Mouse (Mus musculus): ENCODE data around the gene Tldc1. TPM values are rescaled to one million over a fixed set of nuclear protein-coding genes. Genes with fewer than 3 reads are reported as not detected.

Tldc1 gene
- polyA plus RNA-seq, 1 experiment from 2014 or later = 5.1 TPM

DNA sequence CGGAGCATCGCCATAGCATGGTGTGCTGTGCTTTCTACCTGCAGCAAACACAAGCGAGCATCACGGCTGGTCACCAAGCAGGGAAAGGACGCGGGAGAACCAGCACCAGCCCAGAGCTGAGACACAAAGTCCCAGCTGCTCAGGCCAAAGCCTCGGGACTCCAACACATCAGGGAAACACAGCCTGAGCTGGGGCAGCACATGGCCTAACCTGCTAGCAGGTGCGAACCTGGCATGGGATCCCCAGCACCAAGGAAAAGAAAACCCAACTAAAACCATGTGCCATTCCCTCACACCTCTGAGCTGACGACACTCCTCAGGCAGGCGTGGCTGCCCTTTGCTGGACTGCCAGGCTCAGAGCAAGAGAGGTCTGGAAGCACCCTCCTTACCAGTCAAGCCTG, 12.9 kb downstream of the Tldc1 start:
- Histone ChIP-seq H3K4me1 (ENCODE audit: control insufficient read depth, insufficient read depth, low read length) (no peaks in the 10 kb centered on the region), H3K27ac (ENCODE audit: low read depth, low read length) (no peak overlapping the region), H3K36me3 (ENCODE audit: control insufficient read depth, insufficient read depth, low read length) (peaks cover 57% of the 10 kb centered on the region), H3K9me3 (replicated peaks; ENCODE audit: control insufficient read depth, low read length) (no peaks in the 10 kb centered on the region), H3K9ac (ENCODE audit: low read length) (no peak overlapping the region), H3K4me3 (ENCODE audit: low read depth, low read length) (no peak overlapping the region), H3K4me2 (ENCODE audit: low read length) (no peak overlapping the region), H3K27me3 (replicated peaks; ENCODE audit: control insufficient read depth, insufficient read depth, low read length) (no peaks in the 10 kb centered on the region)
- ATAC-seq = no peak
- 89% methylated on average over 10 of the region's 10 CpGs for WGBS
- DNase-seq (ENCODE audit: low spot score) = no peak

GRCm38 (mm10) chr8:119762226-119763220, 15.7 kb downstream of the Tldc1 start:
- H3K27me3 ChIP-seq (replicated peaks; ENCODE audit: control insufficient read depth, insufficient read depth, low read length) = no peaks in the 10 kb centered on the region
- no peaks in the 10 kb centered on the region for H3K4me1 ChIP-seq (ENCODE audit: control insufficient read depth, insufficient read depth, low read length)
- DNase-seq (ENCODE audit: low spot score) (no peak), ATAC-seq (no peak)
- H3K27ac ChIP-seq (ENCODE audit: low read depth, low read length) = no peak overlapping the region
- no peak overlapping the region for H3K9ac ChIP-seq (ENCODE audit: low read length)
- H3K9me3 ChIP-seq (replicated peaks; ENCODE audit: control insufficient read depth, low read length) = no peaks in the 10 kb centered on the region
- no peak overlapping the region for H3K4me3 ChIP-seq (ENCODE audit: low read depth, low read length)
- WGBS = 89% methylated on average over 21 of the region's 21 CpGs
- H3K36me3 ChIP-seq (ENCODE audit: control insufficient read depth, insufficient read depth, low read length) = peaks cover 47% of the 10 kb centered on the region
- H3K4me2 ChIP-seq (ENCODE audit: low read length) = no peak overlapping the region

GRCm38 (mm10) chr8:119761692-119762091, 16.5 kb downstream of the Tldc1 start:
- no peak overlapping the region for H3K4me2 ChIP-seq (ENCODE audit: low read length)

GRCm38 (mm10) chr8:119756538-119756937, 21.7 kb downstream of the Tldc1 start:
- H3K4me2 ChIP-seq (ENCODE audit: low read length) = no peak overlapping the region
- no peak overlapping the region for H3K4me3 ChIP-seq (ENCODE audit: low read depth, low read length)
- DNase-seq (ENCODE audit: low spot score) = no peak
- ATAC-seq = no peak
- no peak overlapping the region for H3K27ac ChIP-seq (ENCODE audit: low read depth, low read length)
- H3K27me3 ChIP-seq (replicated peaks; ENCODE audit: control insufficient read depth, insufficient read depth, low read length) = no peaks in the 10 kb centered on the region
- no peak overlapping the region for H3K9ac ChIP-seq (ENCODE audit: low read length)
- 0 out of 2 replicates have a peak, but pooled peaks cover 7% of the 10 kb centered on the region for H3K4me1 ChIP-seq (ENCODE audit: control insufficient read depth, insufficient read depth, low read length)
- no peaks in the 10 kb centered on the region for H3K9me3 ChIP-seq (replicated peaks; ENCODE audit: control insufficient read depth, low read length)
- peaks cover 9% of the 10 kb centered on the region for H3K36me3 ChIP-seq (ENCODE audit: control insufficient read depth, insufficient read depth, low read length)
- 49% methylated on average over 5 of the region's 5 CpGs for WGBS

More at GRCm38 (mm10) chr8:119761692-119762091, 16.5 kb downstream of the Tldc1 start:
- DNase-seq (ENCODE audit: low spot score) (no peak), ATAC-seq (no peak)
- H3K36me3 ChIP-seq (ENCODE audit: control insufficient read depth, insufficient read depth, low read length) = peaks cover 39% of the 10 kb centered on the region
- H3K27ac ChIP-seq (ENCODE audit: low read depth, low read length) = no peak overlapping the region
- 93% methylated on average over 11 of the region's 11 CpGs for WGBS
- no peaks in the 10 kb centered on the region for H3K4me1 ChIP-seq (ENCODE audit: control insufficient read depth, insufficient read depth, low read length)
- H3K9ac ChIP-seq (ENCODE audit: low read length) = no peak overlapping the region
- H3K4me3 ChIP-seq (ENCODE audit: low read depth, low read length) = no peak overlapping the region
- no peaks in the 10 kb centered on the region for H3K27me3 ChIP-seq (replicated peaks; ENCODE audit: control insufficient read depth, insufficient read depth, low read length)
- H3K9me3 ChIP-seq (replicated peaks; ENCODE audit: control insufficient read depth, low read length) = no peaks in the 10 kb centered on the region

DNA sequence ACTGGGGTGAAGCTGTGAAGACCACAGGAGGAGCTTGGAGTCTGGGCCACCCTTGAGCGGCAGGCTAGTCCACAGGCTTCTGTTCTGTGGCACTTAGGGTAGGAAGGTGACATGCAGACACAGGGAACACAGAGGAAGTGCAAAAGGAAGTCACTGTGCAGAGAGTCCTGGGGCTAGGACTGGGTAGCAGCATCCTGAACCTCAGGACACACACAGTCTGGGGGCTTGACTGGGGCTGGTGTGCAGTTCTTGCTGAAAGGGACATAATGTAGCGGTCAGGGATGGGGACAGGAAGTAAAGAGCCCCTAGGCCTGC, 22.1 kb downstream of the Tldc1 start:
- H3K27me3 ChIP-seq (replicated peaks; ENCODE audit: control insufficient read depth, insufficient read depth, low read length) = no peaks in the 10 kb centered on the region
- peaks cover 6% of the 10 kb centered on the region; the same call in 1 of the 2 replicates for H3K36me3 ChIP-seq (ENCODE audit: control insufficient read depth, insufficient read depth, low read length)
- ATAC-seq = no peak
- WGBS = 61% methylated on average over 2 of the region's 2 CpGs
- no peak overlapping the region for H3K27ac ChIP-seq (ENCODE audit: low read depth, low read length)
- 0 out of 2 replicates have a peak, but pooled peaks cover 7% of the 10 kb centered on the region for H3K4me1 ChIP-seq (ENCODE audit: control insufficient read depth, insufficient read depth, low read length)
- no peak overlapping the region for H3K4me2 ChIP-seq (ENCODE audit: low read length)
- H3K9me3 ChIP-seq (replicated peaks; ENCODE audit: control insufficient read depth, low read length) = no peaks in the 10 kb centered on the region
- H3K4me3 ChIP-seq (ENCODE audit: low read depth, low read length) = no peak overlapping the region
- DNase-seq (ENCODE audit: low spot score) = no peak
- no peak overlapping the region for H3K9ac ChIP-seq (ENCODE audit: low read length)

DNA sequence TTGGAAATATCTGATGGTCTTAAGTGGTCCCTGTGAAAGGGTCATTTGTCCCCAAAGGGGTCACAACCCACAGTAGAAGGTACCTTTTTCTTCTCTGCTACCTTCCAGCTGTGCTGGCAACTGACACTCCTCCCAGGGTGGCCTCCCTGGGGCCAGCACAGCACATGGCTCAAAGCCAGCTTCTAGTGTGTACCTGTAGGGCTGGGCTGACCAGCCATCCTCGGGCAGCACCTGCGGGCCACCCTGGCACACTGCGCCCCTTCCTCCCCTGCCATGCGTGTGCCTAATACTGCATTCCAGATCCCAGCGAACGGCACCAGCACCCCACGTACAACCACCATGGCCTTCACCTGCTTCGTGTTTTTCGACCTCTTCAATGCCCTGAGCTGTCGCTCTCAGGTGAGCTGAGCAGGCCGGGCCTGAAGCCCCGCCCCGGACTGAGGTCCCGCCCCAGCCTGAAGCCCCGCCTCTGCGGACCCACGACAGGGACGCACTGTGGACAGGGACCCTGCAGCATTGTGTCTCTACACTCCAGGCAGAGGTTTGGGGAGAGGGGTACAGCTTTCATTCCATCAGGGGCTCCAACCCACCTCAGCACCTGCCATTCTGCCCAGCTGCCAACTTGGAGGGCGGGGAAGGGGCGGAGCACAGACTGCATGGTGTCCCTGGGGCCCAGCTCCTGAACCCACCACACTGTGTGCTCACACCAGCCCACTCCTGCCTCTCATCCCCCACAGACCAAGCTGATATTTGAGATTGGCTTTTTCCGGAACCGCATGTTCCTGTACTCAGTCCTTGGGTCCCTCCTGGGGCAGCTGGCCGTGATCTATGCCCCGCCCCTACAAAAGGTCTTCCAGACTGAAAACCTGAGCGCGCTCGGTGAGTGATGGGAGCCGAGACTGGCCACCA, 22.7 kb downstream of the Tldc1 start:
- H3K9me3 ChIP-seq (replicated peaks; ENCODE audit: control insufficient read depth, low read length) = no peaks in the 10 kb centered on the region
- WGBS = 19% methylated on average over 28 of the region's 28 CpGs
- H3K36me3 ChIP-seq (ENCODE audit: control insufficient read depth, insufficient read depth, low read length) = peaks cover under 1% of the 10 kb centered on the region; the same call in 1 of the 2 replicates
- DNase-seq (ENCODE audit: low spot score) (no peak), ATAC-seq (peak; percentile 52)
- H3K4me1 ChIP-seq (ENCODE audit: control insufficient read depth, insufficient read depth, low read length) = 0 out of 2 replicates have a peak, but pooled peaks cover 7% of the 10 kb centered on the region
- H3K4me2 ChIP-seq (ENCODE audit: low read length) = peak overlapping the region; percentile 38
- H3K9ac ChIP-seq (ENCODE audit: low read length) = peak overlapping the region; percentile 21; the same call in 1 of the 2 replicates
- no peaks in the 10 kb centered on the region for H3K27me3 ChIP-seq (replicated peaks; ENCODE audit: control insufficient read depth, insufficient read depth, low read length)
- 0 out of 2 replicates have a peak overlapping the region, but pooled peaks have one; percentile 5 for H3K4me3 ChIP-seq (ENCODE audit: low read depth, low read length)
- no peak overlapping the region for H3K27ac ChIP-seq (ENCODE audit: low read depth, low read length)

GRCm38 (mm10) chr8:119744604-119745003, 33.6 kb downstream of the Tldc1 start:
- no peaks in the 10 kb centered on the region for H3K36me3 ChIP-seq (ENCODE audit: control insufficient read depth, insufficient read depth, low read length)
- ATAC-seq (no peak), DNase-seq (ENCODE audit: low spot score) (no peak)
- no peaks in the 10 kb centered on the region for H3K4me1 ChIP-seq (ENCODE audit: control insufficient read depth, insufficient read depth, low read length)
- H3K4me3 ChIP-seq (ENCODE audit: low read depth, low read length) = no peak overlapping the region
- H3K4me2 ChIP-seq (ENCODE audit: low read length) = no peak overlapping the region
- H3K27ac ChIP-seq (ENCODE audit: low read depth, low read length) = no peak overlapping the region
- 80% methylated on average over 4 of the region's 4 CpGs for WGBS
- H3K9me3 ChIP-seq (replicated peaks; ENCODE audit: control insufficient read depth, low read length) = no peaks in the 10 kb centered on the region
- H3K27me3 ChIP-seq (replicated peaks; ENCODE audit: control insufficient read depth, insufficient read depth, low read length) = no peaks in the 10 kb centered on the region
- no peak overlapping the region for H3K9ac ChIP-seq (ENCODE audit: low read length)

DNA sequence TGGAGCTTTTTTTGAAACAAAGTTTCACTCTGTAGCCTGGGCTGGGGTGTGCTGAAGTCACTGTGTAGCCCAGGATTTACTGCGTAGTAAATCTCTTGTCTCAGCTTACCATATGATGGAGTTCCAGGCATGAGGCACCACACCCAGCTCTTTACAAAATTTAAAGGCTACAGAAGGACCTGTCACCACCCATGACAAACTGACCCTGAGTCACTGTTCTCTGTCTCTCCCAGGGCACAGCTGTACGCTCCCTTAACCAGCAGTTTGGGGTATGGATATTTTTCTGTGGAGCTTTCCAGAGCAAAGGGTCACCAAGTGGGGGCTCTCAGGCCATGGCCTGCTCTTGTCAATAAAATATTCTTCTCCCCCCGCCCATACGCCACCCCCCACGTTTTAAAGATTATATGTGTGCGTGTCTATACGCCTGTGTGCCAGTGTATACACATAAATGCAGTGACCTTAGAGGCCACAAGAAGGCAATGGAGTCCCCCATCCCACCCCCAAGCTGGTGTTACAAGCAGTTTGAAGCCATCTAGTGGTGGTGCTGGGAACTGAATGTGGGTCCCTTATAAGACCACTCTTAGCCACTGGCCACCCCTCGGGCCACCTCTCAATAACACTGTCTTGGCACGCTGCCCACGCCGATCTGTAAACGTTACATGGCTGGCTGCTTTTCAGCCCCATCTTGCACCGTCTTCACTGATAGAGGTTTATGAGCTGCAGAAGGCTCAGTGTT, 34.8 kb downstream of the Tldc1 start:
- peak; percentile 68 for DNase-seq (ENCODE audit: low spot score)
- no peak for ATAC-seq
- no peak overlapping the region for H3K27ac ChIP-seq (ENCODE audit: low read depth, low read length)
- H3K9ac ChIP-seq (ENCODE audit: low read length) = no peak overlapping the region
- H3K4me1 ChIP-seq (ENCODE audit: control insufficient read depth, insufficient read depth, low read length) = no peaks in the 10 kb centered on the region
- H3K4me2 ChIP-seq (ENCODE audit: low read length) = no peak overlapping the region
- H3K4me3 ChIP-seq (ENCODE audit: low read depth, low read length) = no peak overlapping the region
- H3K36me3 ChIP-seq (ENCODE audit: control insufficient read depth, insufficient read depth, low read length) = no peaks in the 10 kb centered on the region
- no peaks in the 10 kb centered on the region for H3K27me3 ChIP-seq (replicated peaks; ENCODE audit: control insufficient read depth, insufficient read depth, low read length)
- H3K9me3 ChIP-seq (replicated peaks; ENCODE audit: control insufficient read depth, low read length) = no peaks in the 10 kb centered on the region
- 47% methylated on average over 13 of the region's 13 CpGs for WGBS

Data from forebrain, embryonic 14.5 days (tissue).